Mouse (Mus musculus) cerebellum, postnatal 10 days (tissue): ENCODE measurements around the gene Smarca4.

Source experiments
- DNase-seq, 2 experiments: peaks; one replicate each; pipeline ENCODE4 v3.0.0; 2021; ENCODE audit warnings: mixed read lengths in 2 of 2

Smarca4 gene

GRCm38 (mm10) chr9:21725224-21726121 lies 109.5 kb downstream of the Smarca4 start:
- DNase-seq: no peak

GRCm38 (mm10) chr9:21726218-21726975 lies 110.4 kb downstream of the Smarca4 start:
- DNase-seq: no peak

- DNase-seq: no peak
Observed at GRCm38 (mm10) chr9:21728261-21728832, 112.4 kb downstream of the Smarca4 start.

- DNase-seq: no peak
Observed at GRCm38 (mm10) chr9:21729264-21729663, 113.3 kb downstream of the Smarca4 start.

GRCm38 (mm10) chr9:21732288-21732687 lies 116.3 kb downstream of the Smarca4 start:
- DNase-seq: no peak

- DNase-seq: no peak
Observed at GRCm38 (mm10) chr9:21733446-21733845, 117.5 kb downstream of the Smarca4 start.

GRCm38 (mm10) chr9:21733989-21734388 lies 118.0 kb downstream of the Smarca4 start:
- no peak for DNase-seq

- DNase-seq: peak in 1 of 2 experiments; percentile 2
Observed at GRCm38 (mm10) chr9:21735126-21735525, 119.2 kb downstream of the Smarca4 start.

GRCm38 (mm10) chr9:21736580-21736979 lies 120.6 kb downstream of the Smarca4 start:
- DNase-seq: no peak

- DNase-seq: peak; percentile 9 to 17
Observed at GRCm38 (mm10) chr9:21737188-21737587, 121.2 kb downstream of the Smarca4 start.

GRCm38 (mm10) chr9:21738776-21739175 lies 122.8 kb downstream of the Smarca4 start:
- DNase-seq: peak; percentile 65 to 85

- no peak for DNase-seq
Observed at GRCm38 (mm10) chr9:21740427-21740826, 124.5 kb downstream of the Smarca4 start.

- no peak for DNase-seq
Observed at GRCm38 (mm10) chr9:21741514-21741913, 125.5 kb downstream of the Smarca4 start.

- DNase-seq: peak in 1 of 2 experiments; percentile 34
Observed at GRCm38 (mm10) chr9:21747238-21747774, 131.3 kb downstream of the Smarca4 start.

GRCm38 (mm10) chr9:21748033-21748432 lies 132.1 kb downstream of the Smarca4 start:
- peak; percentile 94 to 95 for DNase-seq

GRCm38 (mm10) chr9:21748491-21748890 lies 132.5 kb downstream of the Smarca4 start:
- peak; percentile 62 to 67 for DNase-seq

GRCm38 (mm10) chr9:21749382-21750118 lies 133.6 kb downstream of the Smarca4 start:
- peak; percentile 45 to 61 for DNase-seq

- DNase-seq: peak in 1 of 2 experiments; percentile 25
Observed at GRCm38 (mm10) chr9:21750370-21750769, 134.4 kb downstream of the Smarca4 start.

- peak; percentile 70 to 71 for DNase-seq
Observed at GRCm38 (mm10) chr9:21751347-21751746, 135.4 kb downstream of the Smarca4 start.

GRCm38 (mm10) chr9:21752252-21752792 lies 136.4 kb downstream of the Smarca4 start:
- DNase-seq: no peak
